Mouse (Mus musculus): ENCODE results near the gene Zfp607b. TPM values are rescaled to one million over a fixed set of nuclear protein-coding genes. Genes with fewer than 3 reads are reported as not detected.
A peak's percentile ranks its signal among the peaks of the same experiment; 100 is the strongest.

Zfp607b gene
- total RNA-seq, 2 experiments from 2014 or later: 1.2 to 2.0 TPM

DNA sequence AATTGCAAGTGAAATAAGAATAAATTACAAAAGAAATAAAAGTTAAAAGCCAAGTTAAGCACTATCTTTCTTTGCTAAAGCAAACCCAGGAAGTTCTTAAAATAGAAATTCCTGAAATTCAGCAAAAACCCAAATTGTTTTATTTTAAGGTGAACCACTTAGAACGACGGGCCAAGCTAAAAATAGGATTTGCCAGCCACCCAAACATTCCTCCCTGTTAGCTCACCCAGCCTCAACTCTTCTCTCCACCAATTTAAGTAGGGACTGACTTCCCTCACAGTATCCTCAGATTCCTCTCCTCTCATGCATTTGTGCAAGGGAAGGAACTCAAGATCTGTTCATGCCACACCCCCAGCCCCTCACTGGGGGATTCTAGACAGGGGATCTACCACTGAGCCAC, 5.9 kb upstream of the Zfp607b start:
- DNase-seq (ENCODE audit: low spot score in 2 of 2): no peak

DNA sequence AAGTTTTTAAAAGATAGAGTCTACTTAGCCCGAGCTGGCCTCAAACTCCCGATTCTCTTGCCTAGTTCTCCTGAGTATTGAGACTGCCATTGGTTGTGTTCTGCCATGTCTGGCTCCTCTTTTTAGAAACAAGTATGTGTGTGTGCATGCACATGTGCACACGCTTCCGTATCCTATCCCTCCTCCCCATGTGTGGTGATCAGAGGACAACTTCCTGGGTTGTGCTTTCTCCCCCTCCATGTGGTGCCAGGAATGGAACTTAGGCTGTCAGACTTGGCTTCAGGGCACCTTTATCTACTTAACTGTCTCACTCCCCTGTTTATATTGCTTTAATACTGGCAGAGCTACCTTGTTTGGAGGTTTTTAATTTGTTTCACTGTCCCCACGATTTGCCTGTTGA, 3.9 kb upstream of the Zfp607b start:
- DNase-seq (ENCODE audit: low spot score in 2 of 2): no peak

GRCm38 (mm10) chr7:27685681-27686080, 3.5 kb upstream of the Zfp607b start:
- no peak for DNase-seq (ENCODE audit: low spot score in 2 of 2)

- no peak for DNase-seq (ENCODE audit: low spot score in 2 of 2)
Measured at GRCm38 (mm10) chr7:27687043-27687442, 2.1 kb upstream of the Zfp607b start.

DNA sequence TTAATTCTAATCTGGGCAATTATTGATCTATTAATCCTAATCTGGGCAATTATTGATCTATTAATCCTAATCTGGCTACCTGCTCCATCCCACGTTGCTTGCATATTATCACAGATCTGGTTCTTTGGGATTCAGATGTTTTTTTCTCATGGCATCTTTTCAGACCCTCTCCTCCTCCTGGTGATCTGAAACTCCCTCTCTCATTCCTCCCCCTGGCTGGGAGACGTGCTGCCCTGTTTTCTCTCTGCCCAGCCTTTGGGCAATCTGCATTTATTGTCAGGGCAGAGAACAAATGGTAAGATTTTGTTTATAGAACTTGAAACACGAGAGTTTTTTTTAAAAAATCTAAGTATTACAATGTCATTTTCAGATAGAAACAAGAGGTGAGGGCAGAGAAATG, 1.3 kb upstream of the Zfp607b start:
- DNase-seq (ENCODE audit: low spot score in 2 of 2): no peak

- DNase-seq (ENCODE audit: low spot score in 2 of 2): no peak
Measured at GRCm38 (mm10) chr7:27688246-27688788, 823 bp upstream of the Zfp607b start.

DNA sequence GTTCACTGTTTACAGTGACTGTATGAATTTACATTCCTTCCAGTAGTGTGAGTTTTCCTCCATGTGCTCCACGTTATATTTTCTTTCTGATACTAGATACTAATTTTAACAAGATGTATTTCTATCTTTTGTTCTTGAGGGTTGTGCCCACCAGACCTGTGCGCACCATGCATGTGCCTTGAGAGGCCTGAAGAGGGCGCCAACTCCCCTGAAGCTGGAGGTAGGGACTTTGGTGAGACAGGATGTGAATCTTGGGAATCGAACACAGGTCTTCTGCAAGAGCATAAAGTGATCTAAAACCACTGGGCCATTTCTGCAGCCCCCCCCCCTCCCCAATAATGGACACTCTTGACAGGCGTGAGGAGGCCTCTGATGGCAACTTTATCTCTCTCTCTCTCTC, 1.9 kb downstream of the Zfp607b start:
- peak; percentile 18 to 33 for DNase-seq (ENCODE audit: low spot score in 2 of 2)

DNA sequence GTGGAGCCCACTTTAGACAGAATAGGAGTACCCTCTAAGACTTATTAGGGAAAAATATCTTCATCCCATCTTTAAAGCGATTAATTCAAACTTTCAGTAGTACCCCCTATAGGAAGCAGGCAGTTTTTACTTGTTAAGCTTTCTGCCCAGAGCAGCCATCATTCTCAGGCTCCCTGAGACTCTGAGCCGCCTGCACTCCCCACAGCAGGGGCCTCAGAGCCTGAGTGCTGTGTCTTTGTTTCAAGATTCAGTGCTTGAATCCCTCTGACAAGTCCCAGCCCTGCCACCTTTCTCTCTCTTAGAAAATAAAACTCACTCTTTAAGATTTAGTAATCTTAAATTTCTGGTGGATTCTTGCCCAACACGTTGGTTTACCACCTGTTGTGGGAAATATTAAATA, 7.6 kb downstream of the Zfp607b start:
- no peak for DNase-seq (ENCODE audit: low spot score in 2 of 2)

DNA sequence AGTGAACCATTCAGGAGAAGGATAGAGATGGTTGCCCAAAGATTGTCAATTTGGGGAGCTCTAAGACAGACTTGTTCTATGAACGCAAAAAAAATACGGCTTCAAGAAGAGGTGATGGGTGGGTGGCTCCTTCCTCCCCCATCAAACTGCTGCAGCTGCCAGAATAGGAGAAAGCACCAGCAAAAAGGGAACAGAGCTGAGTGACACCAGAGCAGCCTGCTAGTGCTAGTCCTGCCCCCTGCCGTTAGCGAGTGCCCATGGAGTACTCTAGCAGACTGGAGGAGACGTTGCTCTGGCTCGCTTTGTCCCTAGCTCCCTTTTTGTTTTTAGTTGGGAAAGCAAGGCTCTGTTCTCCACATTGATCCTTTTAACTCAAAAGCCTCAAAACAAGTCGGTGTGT, 21.3 kb downstream of the Zfp607b start:
- DNase-seq (ENCODE audit: low spot score in 2 of 2): no peak

- DNase-seq (ENCODE audit: low spot score in 2 of 2): no peak
Measured at GRCm38 (mm10) chr7:27721951-27722350, 32.8 kb downstream of the Zfp607b start.

- DNase-seq (ENCODE audit: low spot score in 2 of 2): peak in 1 of 2 experiments; percentile 18
Measured at GRCm38 (mm10) chr7:27725566-27726538, 36.7 kb downstream of the Zfp607b start.

GRCm38 (mm10) chr7:27727471-27727870, 38.3 kb downstream of the Zfp607b start:
- no peak for DNase-seq (ENCODE audit: low spot score in 2 of 2)

- peak; percentile 72 to 79 for DNase-seq (ENCODE audit: low spot score in 2 of 2)
Measured at GRCm38 (mm10) chr7:27731281-27731883, 42.2 kb downstream of the Zfp607b start, which contains the start of gene Zfp60. Zfp60 (plus strand) TSS chr7:27731389.

DNA sequence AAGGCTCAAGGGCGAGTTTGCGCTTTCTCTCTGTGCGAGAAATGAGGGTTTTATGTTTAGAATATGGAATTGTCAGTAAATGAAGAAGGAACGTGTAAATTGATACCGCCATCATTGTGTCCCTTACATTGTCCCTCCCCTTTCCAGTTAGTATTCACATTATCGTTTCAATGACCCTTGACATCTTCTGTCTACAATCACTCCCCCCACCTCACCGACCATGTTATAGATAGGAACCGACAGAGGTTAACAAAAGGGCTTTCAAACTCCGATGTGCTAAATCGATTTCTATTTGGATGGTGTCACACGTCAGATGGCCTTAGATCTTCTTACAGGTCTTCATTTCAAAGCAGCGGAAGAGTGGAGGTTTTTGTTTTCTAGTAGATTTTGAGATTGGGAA, 42.8 kb downstream of the Zfp607b start:
- DNase-seq (ENCODE audit: low spot score in 2 of 2): no peak

DNA sequence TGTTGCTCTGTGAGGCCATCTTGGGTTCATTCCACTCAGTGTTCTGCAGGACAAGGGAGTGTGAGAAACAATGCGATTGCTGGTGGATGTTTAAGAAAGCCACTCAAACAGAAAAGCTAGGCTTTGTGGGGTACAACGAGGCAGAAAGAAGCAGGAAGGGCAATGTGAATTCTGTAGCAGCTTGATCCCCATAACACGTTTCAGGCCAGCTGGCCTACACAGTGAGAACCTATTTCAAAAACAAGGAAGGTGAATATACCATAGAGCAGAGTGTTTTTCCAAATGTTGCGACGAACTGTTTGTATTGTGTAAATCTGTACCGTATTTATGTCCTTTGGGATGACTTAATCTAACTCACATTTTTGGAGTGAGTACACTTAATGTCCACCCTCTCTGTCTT, 43.4 kb downstream of the Zfp607b start:
- no peak for DNase-seq (ENCODE audit: low spot score in 2 of 2)

- DNase-seq (ENCODE audit: low spot score in 2 of 2): no peak
Measured at GRCm38 (mm10) chr7:27735457-27735856, 46.3 kb downstream of the Zfp607b start.

Other genes starting within 250 kb of the Zfp607b start
- 1 to 10 TPM; 2.9 to 3.1 TPM for gene Sptbn4, start 241.7 kb upstream of the Zfp607b start, total RNA-seq (2021)
- gene Blvrb, start 241.4 kb upstream of the Zfp607b start, total RNA-seq (2021): 10 to 100 TPM; 40.1 to 56.1 TPM
- 10 to 100 TPM; 10.6 to 11.5 TPM for gene Sertad3, start 215.6 kb upstream of the Zfp607b start, total RNA-seq (2021)
- gene Sertad1, start 202.4 kb upstream of the Zfp607b start, total RNA-seq (2021): 10 to 100 TPM; 17.3 to 23.7 TPM
- gene Prx, start 190.0 kb upstream of the Zfp607b start, total RNA-seq (2021): 1 to 10 TPM; 2.6 to 3.0 TPM
- gene Hipk4, start 166.1 kb upstream of the Zfp607b start, total RNA-seq (2021): under 1 TPM; 0.26 to 0.40 TPM
- gene Pld3, start 136.1 kb upstream of the Zfp607b start, total RNA-seq (2021): 100 to 1,000 TPM; 123 to 147 TPM
- 10 to 100 TPM; 13.5 to 18.9 TPM for gene 2310022A10Rik, start 136.1 kb upstream of the Zfp607b start, total RNA-seq (2021)
- 100 to 1,000 TPM; 209 to 250 TPM for gene Akt2, start 97.8 kb upstream of the Zfp607b start, total RNA-seq (2021)
- gene Ttc9b, start 35.4 kb upstream of the Zfp607b start, total RNA-seq (2021): not detected
- gene Map3k10, start 14.7 kb upstream of the Zfp607b start, total RNA-seq (2021): 10 to 100 TPM; 30.3 to 33.4 TPM
- 10 to 100 TPM; 13.3 to 16.2 TPM for gene Zfp60, start 42.0 kb downstream of the Zfp607b start, total RNA-seq (2021)
- 1 to 10 TPM; 7.9 to 9.0 TPM for gene Zfp626, start 117.9 kb downstream of the Zfp607b start, total RNA-seq (2021)
- 1 to 10 TPM; 3.1 to 3.3 TPM for gene Zfp59, start 149.3 kb downstream of the Zfp607b start, total RNA-seq (2021)
- gene Zfp607a, start 168.2 kb downstream of the Zfp607b start, total RNA-seq (2021): 1 to 10 TPM; 3.9 to 5.2 TPM
- 10 to 100 TPM; 11.4 to 12.2 TPM for gene Zfp974, start 240.1 kb downstream of the Zfp607b start, total RNA-seq (2021)

Measured in adrenal gland, adult 18-20 months (tissue).